Mouse (Mus musculus) megakaryocyte, embryonic 14.5 days (primary cell): ENCODE measurements at regions not wholly inside any gene's neighbourhood (a gene's known extent, or its start where the extent isn't known, plus 50 kb on each side); places are given as distances from the start of the nearest gene placed in this dataset.

ENCODE experiments used
- H3K27me3 ChIP-seq: replicated peaks from 2 replicates; pipeline ENCODE3; 2012; ENCODE audit warnings: inconsistent platforms
- H3K36me3 ChIP-seq: replicated peaks from 2 replicates; pipeline ENCODE3; 2012; ENCODE audit warnings: low read length, inconsistent platforms, mixed read lengths
- H3K4me1 ChIP-seq: 2 replicates; pipeline ENCODE4 v1.6.1; 2012; ENCODE audit warnings: inconsistent platforms
- H3K4me3 ChIP-seq: replicated peaks from 2 replicates; pipeline ENCODE3; 2012; ENCODE audit warnings: moderate library complexity, mild to moderate bottlenecking, inconsistent platforms
- H3K9me3 ChIP-seq: 2 replicates; pipeline ENCODE4 v1.6.1; 2012; ENCODE audit warnings: inconsistent platforms
- FLI1 ChIP-seq: IDR thresholded peaks from 2 replicates; pipeline ENCODE4 v1.6.1; 2012; ENCODE audit warnings: low read length, inconsistent platforms, mixed read lengths
- GATA1 ChIP-seq: IDR thresholded peaks from 3 replicates; pipeline ENCODE4 v1.6.1; 2012; ENCODE audit warnings: mixed read lengths, low read length, inconsistent platforms, borderline replicate concordance

GRCm38 (mm10) chr12:86830247-86830585 is 54.4 kb downstream of the Irf2bpl start:
- H3K4me3 ChIP-seq = no peak overlapping the region
- H3K4me1 ChIP-seq = peaks cover 83% of the 10 kb centered on the region
- TF ChIP-seq GATA1 (no peak), FLI1 (no peak)
- H3K27me3 ChIP-seq = no peaks in the 10 kb centered on the region
- H3K36me3 ChIP-seq = no peaks in the 10 kb centered on the region
- no peaks in the 10 kb centered on the region for H3K9me3 ChIP-seq

DNA sequence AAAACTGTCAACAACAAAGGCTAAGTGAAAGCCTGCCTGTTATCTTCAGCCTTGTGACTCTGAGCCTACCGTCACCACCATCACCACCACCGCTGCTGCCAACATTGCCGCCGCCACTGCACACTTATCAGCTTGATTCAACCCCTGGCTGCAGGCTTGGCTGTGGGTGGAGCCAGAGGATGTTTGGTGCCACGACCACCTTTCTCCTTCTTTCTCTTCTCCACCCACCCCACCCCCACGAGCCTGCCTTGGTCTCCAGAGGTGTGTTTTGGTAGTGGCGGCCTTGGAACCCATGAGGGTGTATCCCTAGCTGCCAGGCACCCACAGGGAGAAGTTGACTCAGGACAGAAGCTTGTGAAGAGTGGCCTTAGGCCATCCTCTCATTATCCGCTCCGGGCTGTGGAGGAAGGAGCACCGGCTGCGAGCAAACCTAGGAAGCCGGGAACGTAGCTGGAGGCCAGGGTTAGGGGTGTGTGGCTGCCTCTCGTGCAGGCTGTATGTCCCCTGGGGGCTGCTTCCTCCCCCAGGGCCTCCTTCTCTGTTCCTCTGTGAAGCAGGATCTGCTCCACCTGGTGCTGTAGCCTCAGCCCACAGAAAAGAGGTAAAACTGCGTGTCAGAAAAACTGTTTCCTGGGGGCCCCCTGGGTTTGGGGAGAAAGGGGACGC is 54.9 kb downstream of the Irf2bpl start:
- no peaks in the 10 kb centered on the region for H3K36me3 ChIP-seq
- H3K9me3 ChIP-seq = no peaks in the 10 kb centered on the region
- no peaks in the 10 kb centered on the region for H3K27me3 ChIP-seq
- TF ChIP-seq FLI1 (no peak), GATA1 (no peak)
- H3K4me1 ChIP-seq = peaks cover 83% of the 10 kb centered on the region
- H3K4me3 ChIP-seq = peak overlapping the region; percentile 38

DNA sequence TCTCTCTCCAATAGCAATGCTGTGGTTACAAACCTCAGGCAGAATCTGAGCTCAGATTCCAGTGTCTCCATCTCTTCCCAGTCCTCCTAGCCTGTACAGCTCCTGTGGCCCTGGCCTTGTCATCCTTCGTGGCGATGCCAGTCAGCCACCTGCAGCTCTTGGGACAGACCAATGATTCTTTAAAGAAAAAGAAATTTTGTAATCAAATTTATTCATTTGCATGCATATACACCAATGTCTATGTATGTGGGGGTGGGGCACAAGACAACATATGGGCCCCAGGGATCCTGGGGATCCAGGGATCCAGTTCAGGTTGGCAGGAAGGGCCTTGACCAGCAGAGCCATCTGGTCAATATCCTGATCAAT is 57.4 kb downstream of the Irf2bpl start:
- TF ChIP-seq GATA1 (no peak), FLI1 (no peak)
- no peak overlapping the region for H3K4me3 ChIP-seq
- H3K27me3 ChIP-seq = no peaks in the 10 kb centered on the region
- H3K36me3 ChIP-seq = peaks cover under 1% of the 10 kb centered on the region
- H3K4me1 ChIP-seq = peaks cover 83% of the 10 kb centered on the region
- no peaks in the 10 kb centered on the region for H3K9me3 ChIP-seq

GRCm38 (mm10) chr12:86826420-86827240 is 58.0 kb downstream of the Irf2bpl start:
- H3K4me1 ChIP-seq = peaks cover 83% of the 10 kb centered on the region
- H3K36me3 ChIP-seq = peaks cover 6% of the 10 kb centered on the region
- no peaks in the 10 kb centered on the region for H3K9me3 ChIP-seq
- TF ChIP-seq GATA1 (no peak), FLI1 (no peak)
- H3K27me3 ChIP-seq = no peaks in the 10 kb centered on the region
- no peak overlapping the region for H3K4me3 ChIP-seq

DNA sequence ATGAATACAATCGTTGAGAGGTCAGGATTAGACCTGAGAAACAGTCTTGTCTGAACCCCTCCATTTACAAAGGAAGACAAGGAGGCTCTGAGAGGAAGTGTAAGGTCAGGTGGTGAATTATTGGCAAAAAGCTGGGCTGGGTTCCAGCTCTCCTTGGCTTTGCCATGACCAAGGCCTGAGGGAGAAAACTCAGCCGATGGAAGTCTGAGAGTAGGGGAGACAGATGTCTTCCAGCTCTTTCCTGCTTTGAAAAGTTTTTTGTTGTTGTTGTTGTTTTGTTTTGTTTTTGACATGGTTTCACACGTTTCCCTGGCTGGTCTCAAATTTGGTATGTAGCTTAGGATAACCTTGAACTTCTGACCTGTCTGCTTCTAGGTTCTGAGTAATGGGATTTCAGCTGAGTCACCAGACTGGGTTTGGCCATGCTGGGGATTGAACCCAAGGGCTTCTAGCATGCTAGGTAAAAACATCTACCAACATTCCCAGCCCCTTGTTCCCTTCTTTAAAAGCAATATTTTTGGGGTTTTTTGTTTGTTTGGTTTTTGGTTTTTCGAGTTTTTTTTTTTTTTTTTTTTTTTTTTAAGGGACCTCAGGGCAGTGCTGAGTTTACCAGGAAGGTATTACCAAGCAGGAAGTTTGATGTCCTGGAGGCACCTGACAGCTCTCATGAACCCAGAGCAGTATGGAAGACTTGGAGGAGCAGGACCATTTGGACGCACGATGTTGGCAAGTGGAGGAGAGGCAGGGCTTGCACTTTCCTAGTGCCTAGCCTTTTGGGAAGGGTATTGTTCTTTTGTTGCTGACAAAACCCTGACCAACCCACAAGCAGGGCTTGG is 58.8 kb downstream of the Irf2bpl start:
- Histone ChIP-seq H3K9me3 (no peaks in the 10 kb centered on the region), H3K36me3 (peaks cover 11% of the 10 kb centered on the region), H3K27me3 (no peaks in the 10 kb centered on the region), H3K4me1 (peaks cover 81% of the 10 kb centered on the region), H3K4me3 (peak overlapping the region; percentile 14)
- no peak for TF ChIP-seq FLI1
- no peak for TF ChIP-seq GATA1

DNA sequence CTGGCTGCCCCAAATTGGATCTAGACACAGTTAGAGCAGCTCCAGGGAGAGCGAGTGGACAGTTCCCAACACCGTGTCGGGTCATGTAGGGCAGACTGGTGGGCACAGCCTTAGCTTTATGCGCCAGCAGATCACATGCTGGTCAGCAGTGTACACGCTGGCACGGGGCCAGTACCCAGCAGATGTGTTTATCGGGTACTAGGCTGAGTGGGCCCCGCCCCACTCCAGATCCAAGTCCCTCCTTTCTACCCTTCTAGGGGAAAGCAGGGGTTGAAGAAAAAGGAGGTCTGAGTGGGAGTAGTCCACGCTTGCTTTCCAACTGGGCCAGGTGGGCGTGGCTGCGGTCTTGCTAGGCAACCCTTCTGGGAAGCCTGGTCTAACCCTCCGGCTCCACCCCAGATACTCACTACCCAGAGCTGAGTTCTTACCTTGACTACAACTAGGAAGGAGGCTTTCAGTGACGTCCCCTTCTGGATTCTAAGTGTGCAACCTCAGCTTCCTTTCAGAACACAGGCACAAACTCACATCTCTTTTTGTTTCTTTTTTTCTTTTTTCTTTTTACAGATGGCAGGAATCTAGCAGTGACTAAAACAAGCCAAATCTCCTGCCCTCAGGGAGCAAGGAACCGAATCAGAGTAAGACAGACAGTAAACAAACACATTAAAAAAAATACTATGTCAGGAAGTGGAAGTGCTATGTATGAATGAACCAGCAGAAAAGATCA is 59.6 kb downstream of the Irf2bpl start:
- no peaks in the 10 kb centered on the region for H3K9me3 ChIP-seq
- peaks cover 77% of the 10 kb centered on the region for H3K4me1 ChIP-seq
- H3K27me3 ChIP-seq = no peaks in the 10 kb centered on the region
- peak overlapping the region; percentile 92 for H3K4me3 ChIP-seq
- H3K36me3 ChIP-seq = peaks cover 15% of the 10 kb centered on the region
- TF ChIP-seq GATA1 (no peak), FLI1 (no peak)

GRCm38 (mm10) chr12:86823855-86824589 is 60.6 kb downstream of the Irf2bpl start:
- Histone ChIP-seq H3K4me3 (peak overlapping the region; percentile 92), H3K4me1 (peaks cover 77% of the 10 kb centered on the region), H3K9me3 (no peaks in the 10 kb centered on the region), H3K27me3 (no peaks in the 10 kb centered on the region), H3K36me3 (peaks cover 15% of the 10 kb centered on the region)
- TF ChIP-seq FLI1 (no peak), GATA1 (no peak)

DNA sequence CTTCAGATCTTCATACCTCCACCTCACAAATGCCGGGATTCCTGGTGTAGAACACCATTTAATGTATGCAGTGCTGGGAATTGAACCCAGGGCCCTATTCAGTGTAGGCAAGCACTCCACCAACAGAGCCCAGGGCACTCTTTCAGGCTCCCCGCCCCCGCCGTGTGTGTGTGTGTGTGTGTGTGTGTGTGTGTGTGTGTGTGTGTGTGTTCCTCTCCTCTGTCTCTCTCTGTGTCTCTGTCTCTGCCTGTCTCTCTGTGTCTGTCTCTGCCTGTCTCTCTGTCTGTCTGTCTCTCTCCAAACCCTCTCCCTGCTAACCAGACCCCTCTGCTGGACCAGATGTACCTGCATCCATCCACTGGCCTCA is 61.1 kb downstream of the Irf2bpl start:
- Histone ChIP-seq H3K9me3 (no peaks in the 10 kb centered on the region), H3K36me3 (peaks cover 15% of the 10 kb centered on the region), H3K4me3 (peak overlapping the region; percentile 92), H3K27me3 (no peaks in the 10 kb centered on the region), H3K4me1 (peaks cover 83% of the 10 kb centered on the region)
- TF ChIP-seq GATA1 = no peak
- TF ChIP-seq FLI1 = no peak

- TF ChIP-seq FLI1 = no peak
- no peak for TF ChIP-seq GATA1
- H3K36me3 ChIP-seq = peaks cover 15% of the 10 kb centered on the region
- H3K4me3 ChIP-seq = no peak overlapping the region
- no peaks in the 10 kb centered on the region for H3K27me3 ChIP-seq
- H3K9me3 ChIP-seq = no peaks in the 10 kb centered on the region
- H3K4me1 ChIP-seq = peaks cover 91% of the 10 kb centered on the region
Measured at GRCm38 (mm10) chr12:86821183-86821582, 63.4 kb downstream of the Irf2bpl start.
